Mouse (Mus musculus) retina, postnatal 7 days (tissue): ENCODE results near the gene Lhx6.
"Not testable (repeated sequence)": the region's sequence is repeated elsewhere in the genome, so short reads cannot be mapped to it uniquely, and the experiment has no call there.

Source experiments
- DNase-seq: peaks from one replicate; pipeline ENCODE4 v3.0.0-alpha.2; 2012; ENCODE audit warnings: low read depth, low spot score

Lhx6 gene

DNA sequence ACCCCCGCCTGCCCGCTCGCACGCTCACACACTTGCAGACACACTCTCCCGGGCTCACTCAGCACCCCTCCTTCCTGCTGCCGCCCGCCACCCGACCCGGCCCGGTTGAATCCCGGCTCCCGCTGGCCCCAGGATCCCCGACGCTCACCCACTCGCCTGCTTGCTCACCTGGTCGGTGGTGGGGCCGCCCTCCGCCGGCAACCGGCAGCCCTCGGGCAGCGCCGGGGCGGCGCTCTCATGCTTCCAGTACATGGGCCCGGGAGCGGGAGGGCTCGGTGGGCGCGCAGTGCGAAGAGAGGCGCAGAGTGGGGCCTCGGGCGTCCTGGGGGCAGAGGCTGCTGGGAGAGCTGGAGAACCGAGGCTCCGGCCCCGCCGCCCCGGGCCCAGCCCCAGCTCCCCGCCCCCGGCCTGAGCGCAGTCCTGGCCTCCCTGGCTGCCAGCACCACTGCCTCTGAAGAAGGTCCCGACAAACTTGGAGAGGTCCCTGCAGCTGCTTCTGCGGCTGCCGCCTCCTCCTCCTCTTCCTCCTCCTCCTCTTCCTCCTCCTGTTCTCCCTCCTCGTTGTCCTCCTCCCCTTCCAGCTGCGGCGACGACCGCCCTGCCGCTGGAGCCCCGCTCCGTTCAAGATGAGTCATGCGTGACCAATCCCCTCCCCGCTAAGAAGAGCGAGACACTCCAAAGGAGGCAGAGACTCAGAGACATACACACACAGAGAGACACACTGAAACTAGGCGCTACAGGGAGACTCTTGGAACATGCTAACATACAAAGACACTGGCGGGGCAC lies at the start of gene Lhx6:
TSS of gene Lhx6 (minus strand) at position 453 of the 786 bp plus-strand sequence.
- no peak for DNase-seq

DNA sequence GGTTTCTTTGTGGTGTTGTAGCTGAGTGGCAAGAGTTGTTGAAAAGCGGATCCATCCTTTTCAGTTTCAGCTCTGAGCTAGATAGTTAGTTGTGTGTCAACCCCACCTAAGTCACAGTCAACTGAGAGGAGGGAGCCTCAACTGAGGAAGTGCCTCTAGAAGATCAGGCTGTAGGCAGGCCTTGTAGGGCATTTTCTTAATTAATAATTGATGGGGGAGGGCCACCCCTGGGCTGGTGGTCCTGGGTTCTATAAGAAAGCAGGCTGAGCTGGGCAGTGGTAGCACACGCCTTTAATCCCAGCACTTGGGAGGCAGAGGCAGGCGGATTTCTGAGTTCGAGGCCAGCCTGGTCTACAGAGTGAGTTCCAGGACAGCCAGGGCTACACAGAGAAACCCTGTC lies 47.2 kb upstream of the Lhx6 start:
- not testable (repeated sequence) for DNase-seq

DNA sequence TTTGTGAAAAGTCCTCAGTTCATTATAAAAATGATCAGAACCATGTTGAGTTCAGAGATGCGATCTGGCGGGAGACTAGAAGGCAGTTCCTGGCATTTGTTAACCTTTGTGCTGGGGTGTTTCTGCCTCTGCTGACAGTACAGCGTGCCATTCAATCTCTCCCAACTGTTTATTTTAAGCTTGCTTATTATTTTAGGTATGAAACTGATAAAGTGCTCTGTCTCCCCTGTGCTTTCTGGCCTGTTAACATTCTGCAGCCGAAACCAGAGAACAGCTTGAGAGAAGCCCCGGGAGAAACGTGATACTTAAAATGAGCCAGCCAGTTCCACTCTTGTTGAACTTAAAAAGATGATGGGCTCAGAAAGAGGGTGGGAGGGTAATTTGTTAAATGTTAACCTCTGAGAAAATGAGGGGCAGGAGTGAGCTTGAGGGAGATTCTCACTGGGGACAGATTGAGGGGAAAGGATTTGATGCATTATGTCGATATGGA lies 43.7 kb upstream of the Lhx6 start:
- DNase-seq = no peak

DNA sequence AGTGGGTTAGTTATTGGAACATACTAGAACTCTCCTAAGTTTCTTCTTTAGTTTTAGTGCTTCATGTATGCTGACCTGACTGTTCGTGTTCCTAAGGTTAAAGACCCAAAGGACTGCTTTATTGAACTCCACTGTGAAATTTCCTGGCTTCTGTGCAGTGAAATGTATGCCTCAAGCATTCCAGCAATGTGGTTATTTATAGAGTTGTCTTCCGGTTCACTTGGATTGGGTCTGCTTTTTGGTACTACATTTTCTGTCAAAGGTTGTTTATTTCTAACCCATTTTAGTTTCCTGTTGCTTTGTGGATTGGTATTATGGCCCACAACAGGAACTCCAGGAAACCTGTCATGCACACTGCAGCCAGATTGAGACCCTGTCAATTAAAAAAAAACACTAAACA lies 33.9 kb upstream of the Lhx6 start:
- DNase-seq = no peak

DNA sequence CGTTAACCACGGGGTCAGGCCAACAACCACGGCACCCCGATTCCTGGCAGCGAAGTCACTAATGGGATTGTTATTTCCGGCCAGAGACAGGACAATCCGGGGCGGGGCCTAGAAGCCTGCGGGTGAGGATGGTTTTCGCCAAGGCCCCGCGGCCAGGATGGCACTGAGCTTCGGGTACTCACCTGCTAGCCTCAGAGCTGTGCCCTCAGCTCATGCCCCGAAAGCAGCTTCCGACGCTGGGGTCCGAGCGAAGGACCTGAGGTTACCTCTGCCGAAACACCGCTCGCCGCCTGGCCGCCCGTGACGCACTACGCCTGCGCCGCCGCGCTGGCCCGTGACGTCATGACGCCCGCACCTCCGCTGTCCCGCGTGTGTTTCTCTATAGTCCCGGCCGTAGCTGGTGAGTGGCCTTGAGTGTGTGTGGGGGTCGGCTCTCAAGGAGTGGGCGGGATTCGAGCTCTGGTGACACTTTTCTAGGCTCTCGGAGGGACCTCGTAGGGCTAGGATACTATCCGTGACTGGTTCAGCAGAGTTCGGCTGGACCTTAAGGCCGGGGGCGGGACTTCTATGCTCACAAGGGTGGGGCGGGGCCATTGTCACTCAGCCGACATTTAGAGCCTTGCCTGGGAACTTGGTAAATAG lies 31.2 kb upstream of the Lhx6 start, which contains the start of the genes Mrrf and Rbm18:
TSS of gene Mrrf (plus strand) at position 90 of the 642 bp plus-strand sequence.
TSS of gene Rbm18 (minus strand) at position 474 of the 642 bp plus-strand sequence.
- DNase-seq = peak; percentile 81

DNA sequence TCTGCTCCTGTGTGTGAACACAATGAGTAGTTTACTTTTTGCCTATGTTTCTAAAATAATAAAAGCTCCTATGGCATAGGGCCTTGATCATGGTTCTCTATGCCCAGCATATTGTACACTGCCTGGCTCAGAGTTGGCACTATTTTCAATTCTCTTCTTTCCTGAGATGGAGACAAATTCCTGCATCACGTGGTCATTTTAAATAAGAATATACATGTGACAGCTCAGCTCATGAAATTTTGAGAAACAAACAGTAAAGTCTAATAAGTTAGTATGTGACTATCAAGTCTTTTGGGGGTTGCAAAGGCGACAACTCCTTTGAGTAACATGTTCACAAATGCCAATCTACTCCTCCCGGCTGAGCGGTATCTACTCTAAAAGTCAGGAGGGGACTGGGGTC lies 30.7 kb upstream of the Lhx6 start:
- no peak for DNase-seq

DNA sequence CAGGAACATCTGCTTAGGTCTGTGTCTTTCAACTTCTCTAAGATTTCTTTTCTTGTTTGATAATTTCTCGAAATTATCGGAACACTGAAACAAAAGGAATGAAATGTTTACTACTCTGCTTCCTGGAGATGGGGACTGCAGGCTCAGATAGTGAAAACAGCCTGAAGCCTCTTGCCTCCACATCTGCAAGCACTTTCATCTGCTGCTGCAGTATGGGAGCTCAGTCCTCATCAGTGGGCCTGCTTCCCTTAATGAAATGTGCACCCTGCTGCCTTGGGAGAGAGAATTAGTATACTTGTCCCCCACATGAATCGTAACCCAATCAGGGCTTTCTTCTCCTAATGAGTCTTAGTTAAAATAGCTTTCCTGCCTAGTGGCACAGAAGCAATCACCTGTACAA lies 23.8 kb upstream of the Lhx6 start:
- no peak for DNase-seq

DNA sequence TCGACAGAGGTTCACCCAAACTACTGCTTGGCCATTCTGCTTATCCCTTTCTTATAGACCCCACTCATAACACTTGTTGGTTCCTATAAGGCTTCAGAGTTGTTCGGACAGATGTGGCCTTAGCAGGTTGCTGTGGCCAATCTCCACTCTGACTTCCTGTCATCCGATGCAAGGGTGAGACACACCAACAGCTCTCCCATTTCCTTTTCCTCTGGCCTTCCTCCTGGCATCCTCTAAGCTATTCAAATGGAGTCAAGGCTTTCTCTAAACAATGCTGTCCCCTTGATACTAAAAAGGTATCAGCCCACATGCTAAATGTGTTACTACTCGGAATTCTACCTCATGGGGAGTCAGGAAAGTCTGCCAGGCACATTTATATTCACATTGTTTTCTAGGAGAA lies 22.8 kb upstream of the Lhx6 start:
- DNase-seq = no peak

DNA sequence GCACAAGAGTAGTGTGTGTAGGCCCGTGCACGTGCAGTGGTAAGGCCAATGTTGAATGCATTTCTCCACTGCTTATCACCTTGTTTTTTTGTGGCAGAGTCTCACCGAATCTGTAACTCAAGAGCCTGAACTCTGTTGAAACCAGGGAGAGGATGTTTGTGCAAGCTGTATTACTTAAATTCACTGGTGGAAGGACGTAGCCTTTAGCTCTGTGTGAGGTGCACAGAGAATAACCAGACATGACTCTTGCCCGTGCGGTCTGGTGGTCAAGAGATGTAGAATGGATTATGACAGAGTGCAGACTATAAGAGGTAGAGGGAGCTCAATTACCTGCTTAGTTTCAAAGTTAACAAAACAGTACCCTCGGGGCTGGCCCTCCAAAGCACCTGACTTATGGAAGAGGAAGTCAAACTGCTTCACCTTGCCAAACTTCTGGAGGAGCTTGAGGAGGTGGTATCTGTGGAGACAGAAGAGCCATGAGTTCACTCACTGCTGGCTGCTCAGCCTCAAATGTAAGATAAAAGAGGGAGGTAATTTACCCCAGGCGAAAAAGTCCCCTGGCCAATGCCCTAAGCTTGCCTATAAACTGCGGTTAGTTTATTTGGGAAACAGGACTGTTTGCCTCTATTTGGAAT lies 21.7 kb upstream of the Lhx6 start:
- no peak for DNase-seq

DNA sequence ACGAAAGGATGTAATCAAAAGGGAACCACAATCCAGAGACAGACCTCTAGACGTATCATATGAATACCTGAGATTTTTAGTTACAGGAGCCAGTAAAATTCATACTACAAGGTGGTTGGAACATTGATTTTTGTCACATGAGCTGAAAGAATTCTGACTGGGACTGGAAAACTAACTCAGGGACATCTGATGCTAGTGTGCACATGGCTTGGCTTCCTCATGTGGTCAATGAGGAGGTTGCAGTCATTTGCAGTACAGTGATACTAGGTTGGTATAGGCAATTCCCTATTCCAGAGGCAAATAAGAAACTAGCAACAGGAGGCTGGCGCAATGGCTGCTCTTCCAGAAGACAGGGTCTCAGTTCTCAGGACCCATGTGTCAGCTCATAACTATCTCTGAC lies 7.4 kb upstream of the Lhx6 start:
- DNase-seq = no peak

DNA sequence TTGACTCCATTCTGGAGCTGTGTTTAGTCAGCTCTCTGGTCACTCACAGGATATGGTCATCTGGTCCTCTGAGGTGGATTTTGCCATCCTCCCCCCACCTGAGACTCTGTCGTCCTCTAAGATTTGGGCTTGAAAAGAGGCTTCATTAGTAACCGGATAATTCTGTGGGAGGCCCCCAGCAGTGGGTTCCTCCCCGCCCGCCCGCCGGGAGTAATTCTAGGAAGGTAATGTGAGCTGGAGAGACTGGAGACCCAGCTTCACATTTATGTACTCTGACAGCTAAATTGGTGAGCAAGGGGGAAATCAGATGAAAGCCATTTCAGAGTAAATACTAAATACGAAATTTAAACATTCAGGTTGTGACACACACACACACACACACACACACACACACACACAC lies 3.4 kb upstream of the Lhx6 start:
- no peak for DNase-seq

DNA sequence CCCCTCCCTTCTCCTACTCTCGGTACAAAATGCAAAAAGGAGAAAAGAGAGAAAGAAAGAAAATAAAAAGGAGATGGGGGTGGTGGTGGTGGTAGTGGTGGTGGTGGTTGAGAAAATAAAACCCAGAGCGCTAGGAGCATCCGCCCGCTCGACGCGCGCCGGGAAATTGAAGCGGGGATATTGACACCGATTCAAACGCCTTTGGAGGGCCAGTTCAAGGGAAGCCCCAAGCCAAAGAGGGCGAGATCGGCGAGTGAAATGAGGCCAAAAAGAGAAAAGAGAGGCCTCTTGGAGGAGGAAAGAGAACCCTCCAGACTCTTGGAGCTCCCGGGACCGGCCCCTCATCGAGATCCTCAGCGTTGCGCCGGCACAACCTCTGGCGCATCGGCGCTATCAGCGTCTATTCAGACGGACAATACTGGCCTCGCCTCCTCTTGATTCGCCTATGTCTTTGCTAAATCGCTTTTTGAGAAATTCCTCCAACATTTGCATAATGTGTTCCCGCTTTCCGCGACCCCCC lies 712 bp downstream of the Lhx6 start:
- no peak for DNase-seq

DNA sequence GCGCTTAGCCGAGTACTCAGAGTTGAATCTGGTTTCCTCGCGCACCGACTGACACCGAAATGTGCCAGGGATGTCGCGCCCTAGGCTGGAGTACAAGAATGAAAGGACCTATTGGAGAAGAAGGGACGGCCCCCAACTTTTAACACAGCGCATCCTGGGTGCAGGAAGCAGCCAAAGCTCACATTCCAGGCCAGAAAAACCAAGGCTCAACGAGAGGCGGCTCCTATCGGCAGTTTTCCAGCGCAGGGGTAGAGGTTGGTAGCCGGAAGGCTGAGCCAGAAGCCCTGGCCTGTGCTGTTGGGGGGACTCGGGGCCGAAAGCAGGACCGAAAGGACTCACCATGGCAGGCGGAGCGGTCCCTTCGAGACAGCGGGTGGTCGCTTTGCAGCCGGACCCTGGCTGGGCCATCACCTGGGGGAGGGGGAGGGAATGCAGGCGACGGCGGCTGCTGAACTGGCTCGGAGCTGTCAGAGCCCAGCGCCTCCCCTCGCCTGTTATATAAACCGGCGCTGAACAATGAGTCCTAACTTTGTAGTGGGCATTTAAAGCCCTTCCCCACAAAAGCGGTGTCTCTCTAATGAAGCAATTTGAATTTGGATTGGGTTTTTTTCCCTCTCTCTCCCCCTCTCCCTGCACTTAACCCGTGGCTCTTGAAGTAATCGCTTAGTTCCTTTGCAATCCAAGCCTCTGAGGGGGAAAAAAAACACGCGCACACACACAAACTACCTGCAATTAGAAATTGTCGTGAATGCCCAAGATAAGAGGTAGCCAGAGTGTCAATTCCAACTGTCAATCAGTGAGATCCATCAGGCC lies 1.4 kb downstream of the Lhx6 start:
- no peak for DNase-seq

DNA sequence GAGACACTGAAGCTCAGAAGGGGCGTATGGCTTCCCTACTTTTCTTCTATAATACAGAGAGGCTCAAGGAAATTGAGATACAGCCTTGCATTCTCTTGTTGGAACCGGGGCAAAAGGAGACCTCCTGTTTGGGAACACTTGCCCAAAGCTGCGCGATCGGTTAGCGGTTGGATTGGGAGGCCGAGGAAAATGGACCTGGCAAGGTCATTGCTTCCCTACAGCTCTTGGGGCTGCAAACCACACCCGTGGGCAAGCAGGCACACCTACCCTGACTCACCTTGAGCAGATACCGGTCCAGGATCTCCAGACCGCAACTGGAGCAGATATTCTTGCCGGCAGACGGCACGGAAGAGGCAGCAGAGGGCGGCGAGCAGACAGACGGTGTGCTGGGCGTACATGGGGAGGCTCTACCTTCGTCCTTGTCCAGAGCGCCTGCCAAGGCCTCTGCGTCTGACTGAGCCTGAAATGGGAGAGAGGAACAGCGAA lies 2.1 kb downstream of the Lhx6 start:
- no peak for DNase-seq

DNA sequence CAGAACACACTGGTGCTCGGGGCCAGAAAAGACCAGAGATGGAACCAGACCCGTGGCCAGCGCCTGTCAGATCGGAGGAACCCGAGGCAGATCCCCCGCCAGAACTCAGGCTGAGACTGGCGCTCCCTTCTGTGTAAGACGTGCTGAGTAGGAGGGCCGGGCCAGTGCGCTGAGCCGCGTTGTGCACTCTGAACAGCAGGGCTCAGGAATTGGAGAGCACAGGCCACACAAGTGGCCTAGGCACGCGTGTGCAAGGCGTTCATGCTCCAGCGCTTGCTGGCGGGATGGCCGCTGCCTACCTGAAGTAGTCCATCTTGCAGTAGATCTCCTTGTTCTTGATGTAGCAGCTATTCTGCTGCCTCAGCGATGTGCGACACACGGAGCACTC lies 2.7 kb downstream of the Lhx6 start:
- DNase-seq = no peak

DNA sequence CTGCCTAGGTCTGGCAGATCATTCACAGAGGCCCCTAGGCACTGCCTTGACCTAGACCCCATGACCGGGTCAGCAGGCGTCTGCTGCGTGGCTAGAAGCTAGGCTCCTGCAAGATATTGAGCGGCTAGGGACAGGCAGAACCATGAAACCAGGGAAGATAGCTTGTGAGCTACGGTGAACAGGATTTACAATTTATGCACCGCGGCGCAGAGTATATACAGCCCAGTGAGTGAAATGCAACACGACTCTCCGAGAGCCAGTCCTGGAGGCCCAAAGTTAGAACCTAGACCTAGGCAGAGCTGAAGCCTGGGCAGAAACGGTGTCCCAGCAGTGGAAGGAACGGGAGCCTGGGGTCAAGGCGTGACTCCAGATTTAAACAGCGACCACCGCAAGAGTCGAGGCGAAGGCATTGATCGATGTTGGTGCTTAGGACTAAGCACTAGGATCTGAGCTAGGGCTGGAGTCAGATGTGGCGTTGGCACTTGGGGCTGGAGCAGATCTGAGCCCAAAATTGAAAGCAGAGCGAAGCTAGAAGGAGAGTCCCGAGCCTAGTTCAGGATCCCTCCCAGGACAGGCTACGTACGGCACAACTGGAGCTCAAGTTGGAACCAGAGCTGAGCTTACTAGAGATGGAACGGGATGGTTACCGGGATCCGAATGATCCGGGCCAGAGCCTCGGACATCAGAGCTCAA lies 3.2 kb downstream of the Lhx6 start:
- DNase-seq = no peak

DNA sequence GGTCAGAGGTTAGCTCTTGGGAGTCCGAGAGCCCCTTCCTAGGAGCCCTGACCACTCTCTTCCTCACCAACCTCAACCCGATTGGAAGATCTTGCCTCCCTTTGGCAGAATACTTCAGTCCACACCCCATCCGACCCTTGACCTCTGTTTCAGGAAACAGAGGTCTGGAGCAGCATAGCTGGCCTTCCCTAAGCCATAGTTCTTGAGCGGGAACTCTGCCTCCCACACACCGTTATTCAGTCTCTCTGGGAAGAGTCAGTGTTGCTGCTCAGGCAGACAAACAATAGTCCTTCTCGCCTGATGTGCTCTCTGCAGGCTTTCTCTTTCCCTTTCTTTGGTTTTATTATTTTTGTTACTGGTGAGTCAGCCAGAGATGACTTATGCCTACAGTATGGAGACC lies 5.5 kb downstream of the Lhx6 start:
- no peak for DNase-seq

DNA sequence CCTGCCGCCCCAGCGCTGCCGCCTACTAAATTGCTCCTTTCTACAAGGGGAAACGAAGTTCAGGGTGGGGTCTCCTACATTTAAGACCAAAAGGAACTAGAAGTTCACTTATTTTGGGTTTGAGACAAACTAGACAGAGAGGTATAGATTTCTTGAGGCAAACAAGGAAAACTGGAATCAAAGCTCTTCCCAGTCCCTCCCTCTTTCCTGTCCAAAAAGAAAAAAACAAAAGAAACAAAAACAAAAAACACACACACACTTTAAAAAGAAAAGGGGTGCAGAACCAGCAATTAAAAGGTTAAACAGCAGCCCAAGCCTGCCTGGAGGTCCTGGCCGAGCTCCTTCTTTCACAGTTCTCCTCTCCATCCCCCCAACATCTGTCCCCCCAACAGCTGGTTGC lies 7.2 kb downstream of the Lhx6 start:
- DNase-seq = no peak

DNA sequence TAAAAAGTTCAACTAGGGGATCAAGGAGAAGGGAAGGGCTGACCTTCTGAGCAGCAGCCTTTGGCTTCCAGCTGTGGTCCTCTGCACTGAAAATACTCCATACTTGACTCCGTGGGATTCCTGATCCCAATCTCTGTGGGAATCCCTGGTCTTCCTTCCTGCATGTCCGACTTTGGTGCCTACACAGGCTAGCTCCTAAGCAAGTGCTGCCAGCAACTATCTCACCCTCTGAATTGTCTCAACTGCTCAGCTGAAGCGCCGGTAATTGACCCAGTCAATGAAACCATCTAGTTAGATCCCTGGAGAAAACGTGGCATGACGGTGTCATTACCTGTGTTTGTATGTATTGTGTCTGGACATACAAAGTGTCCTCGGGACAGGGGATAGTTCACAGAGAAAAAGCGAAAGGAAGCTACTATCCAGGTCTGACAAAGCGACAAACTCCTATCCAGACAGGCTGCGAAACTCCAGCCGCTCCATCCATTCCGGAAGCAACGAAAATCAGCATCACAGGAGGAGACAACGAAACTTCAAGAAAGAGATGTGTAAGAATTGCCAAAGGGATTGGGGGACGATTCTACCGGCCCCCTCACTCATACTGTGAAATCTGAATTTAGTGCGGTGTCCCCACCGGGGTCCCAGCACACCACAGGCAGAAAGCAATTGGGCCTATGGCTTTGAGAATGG lies 7.9 kb downstream of the Lhx6 start:
- no peak for DNase-seq

DNA sequence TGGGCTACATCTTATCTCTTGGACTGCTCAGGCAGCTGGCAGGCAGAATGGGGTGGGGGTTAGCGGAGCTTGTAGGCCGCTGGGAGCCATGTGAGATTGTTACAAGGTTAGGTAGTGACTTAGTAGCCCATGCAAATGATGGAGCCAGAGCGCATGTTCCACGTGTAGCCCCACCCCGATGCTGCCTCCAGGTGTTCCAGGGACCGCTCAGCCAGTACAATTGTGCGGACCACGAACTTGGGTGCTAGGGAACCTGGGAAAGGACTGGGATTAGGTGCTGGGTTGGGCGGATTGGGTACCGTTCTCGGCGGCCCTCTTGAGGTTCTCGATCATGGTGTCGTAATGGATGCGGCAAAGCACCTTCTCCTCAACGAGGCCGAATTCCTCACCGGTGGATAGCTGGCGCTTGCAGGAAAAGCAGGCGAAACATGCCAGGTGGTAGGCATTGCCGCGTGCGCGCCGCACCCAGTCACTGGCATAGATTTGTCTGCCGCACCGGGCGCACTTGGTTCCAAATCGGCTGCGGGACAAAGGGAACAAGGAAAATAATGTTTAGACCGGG lies 11.2 kb downstream of the Lhx6 start:
- DNase-seq = no peak
